Mouse (Mus musculus) effector memory CD4-positive, alpha-beta T cell, adult 7 months (primary cell): ENCODE measurements around the gene Hsp90b1. TPM values are rescaled to one million over a fixed set of nuclear protein-coding genes. Genes with fewer than 3 reads are reported as not detected.

Source experiments
- polyA plus RNA-seq: library from polyadenylated mRNA; unstranded; fragments of 100-300 nt; shearing (Covaris generic); gene quantifications from one replicate; pipeline ENCODE4 v1.2.1, GENCODE M21; 2017

The Hsp90b1 gene
- polyA plus RNA-seq: 332 TPM

GRCm38 (mm10) chr10:86705318-86705921 lies at the start of gene Hsp90b1, which contains the start of gene Ttc41:
Gene Hsp90b1, minus strand, starts transcription at chr10:86705509.
Gene Ttc41, plus strand, starts transcription at chr10:86705811.

Other genes with a start within 250 kb of the Hsp90b1 start
- 0.10 TPM for gene Syn3, start 206.6 kb downstream of the Hsp90b1 start, polyA plus RNA-seq
- gene Ttc41, start 302 bp upstream of the Hsp90b1 start, polyA plus RNA-seq: 0.63 TPM
- 1.2 TPM for gene Gm49358, start 58.5 kb upstream of the Hsp90b1 start, polyA plus RNA-seq
- gene Nt5dc3, start 73.5 kb upstream of the Hsp90b1 start, polyA plus RNA-seq: 2.8 TPM